Mouse (Mus musculus): Measurements from ENCODE around the gene Plekhg1. TPM values are rescaled to one million over a fixed set of nuclear protein-coding genes. Genes with fewer than 3 reads are reported as not detected.

The Plekhg1 gene
- polyA plus RNA-seq, 1 experiment from 2014 or later = 11.8 TPM

DNA sequence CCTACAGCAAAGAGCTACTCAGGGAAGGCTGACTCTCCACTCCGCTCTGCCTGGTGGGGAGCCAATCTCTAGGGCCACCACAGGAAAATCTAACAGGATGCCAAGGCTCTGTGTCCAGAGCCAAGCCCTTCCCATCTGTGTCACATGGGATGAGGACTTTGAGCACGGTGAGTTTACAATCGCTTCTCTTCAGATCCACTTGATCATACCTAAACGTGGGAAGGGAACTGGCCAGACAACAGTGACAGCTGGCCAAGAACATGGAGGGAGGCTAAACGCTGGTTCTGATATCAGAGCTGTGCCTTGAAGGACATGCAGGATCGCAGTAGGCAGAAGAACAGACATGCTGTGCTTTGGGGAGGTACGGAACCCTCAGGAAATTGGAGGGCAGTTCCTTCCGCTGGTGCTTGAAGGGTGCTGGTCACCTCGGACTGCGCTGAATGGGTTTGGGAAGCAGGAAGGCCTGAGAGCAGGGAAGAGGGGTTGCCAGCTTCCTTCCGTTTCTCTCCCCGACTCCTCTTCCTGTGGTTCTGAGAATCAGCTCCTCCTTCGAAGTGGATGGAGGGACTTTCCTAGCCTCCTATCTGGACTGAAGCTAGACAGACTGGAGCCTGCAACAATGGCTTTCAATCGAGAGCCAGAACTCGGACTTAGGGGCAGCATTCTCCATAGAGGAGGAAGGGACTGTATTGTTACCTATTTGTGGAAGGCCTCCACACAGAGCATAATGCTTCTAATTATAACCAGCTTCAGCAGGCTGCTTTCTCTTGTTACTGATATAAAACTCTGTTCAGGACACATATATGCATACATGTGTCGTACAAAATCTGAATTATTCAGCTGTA, 21.9 kb upstream of the Plekhg1 start:
- Histone ChIP-seq H3K9me3 (no peaks in the 10 kb centered on the region), H3K9ac (replicated peaks) (no peak overlapping the region), H3K27ac (no peak overlapping the region), H3K4me2 (replicated peaks) (no peak overlapping the region), H3K4me1 (replicated peaks) (peaks cover 11% of the 10 kb centered on the region), H3K36me3 (no peaks in the 10 kb centered on the region), H3K4me3 (replicated peaks) (no peak overlapping the region), H3K27me3 (no peaks in the 10 kb centered on the region)
- ATAC-seq = peak; percentile 37; the same call in 1 of the 2 replicates
- 75% methylated on average over 16 of the region's 16 CpGs for WGBS

- 77% methylated on average over 2 of the region's 2 CpGs for WGBS
- no peaks in the 10 kb centered on the region for H3K27me3 ChIP-seq
- peaks cover 11% of the 10 kb centered on the region for H3K4me1 ChIP-seq (replicated peaks)
- ATAC-seq = no peak
- no peak overlapping the region for H3K9ac ChIP-seq (replicated peaks)
- H3K4me3 ChIP-seq (replicated peaks) = no peak overlapping the region
- no peak overlapping the region for H3K4me2 ChIP-seq (replicated peaks)
- H3K27ac ChIP-seq = no peak overlapping the region
- H3K36me3 ChIP-seq = no peaks in the 10 kb centered on the region
- H3K9me3 ChIP-seq = no peaks in the 10 kb centered on the region
These were observed 19.9 kb upstream of the Plekhg1 start for GRCm38 (mm10) chr10:3720296-3720695.

DNA sequence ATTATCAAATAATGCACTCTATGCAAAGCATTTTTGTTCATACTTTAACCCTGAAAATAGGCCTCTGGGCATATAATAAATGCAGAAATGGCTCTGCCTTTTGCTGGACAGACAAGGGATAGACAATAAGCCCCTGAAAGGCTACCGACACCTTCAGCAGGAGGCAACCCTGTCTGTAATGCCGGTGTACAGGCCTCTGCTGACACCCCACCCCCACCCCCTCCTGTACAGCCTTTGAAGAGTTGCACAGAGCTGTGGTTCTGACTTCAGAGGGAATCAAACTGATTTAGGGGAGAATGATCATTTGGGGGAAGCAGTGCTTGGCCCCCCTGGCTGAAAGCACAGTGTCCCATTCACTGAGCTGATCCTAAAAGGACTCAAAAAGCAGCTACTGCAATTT, 17.8 kb upstream of the Plekhg1 start:
- H3K4me2 ChIP-seq (replicated peaks) = no peak overlapping the region
- H3K4me3 ChIP-seq (replicated peaks) = no peak overlapping the region
- no peaks in the 10 kb centered on the region for H3K36me3 ChIP-seq
- no peak overlapping the region for H3K27ac ChIP-seq
- H3K9me3 ChIP-seq = no peaks in the 10 kb centered on the region
- H3K9ac ChIP-seq (replicated peaks) = no peak overlapping the region
- peaks cover 11% of the 10 kb centered on the region for H3K4me1 ChIP-seq (replicated peaks)
- 15% methylated on average over 2 of the region's 2 CpGs for WGBS
- no peaks in the 10 kb centered on the region for H3K27me3 ChIP-seq
- ATAC-seq = no peak

GRCm38 (mm10) chr10:3724665-3725064, 15.5 kb upstream of the Plekhg1 start:
- H3K9ac ChIP-seq (replicated peaks) = no peak overlapping the region
- H3K9me3 ChIP-seq = no peaks in the 10 kb centered on the region
- H3K27me3 ChIP-seq = no peaks in the 10 kb centered on the region
- 77% methylated on average over 1 of the region's 1 CpGs for WGBS
- no peak for ATAC-seq
- H3K36me3 ChIP-seq = no peaks in the 10 kb centered on the region
- H3K27ac ChIP-seq = no peak overlapping the region
- no peak overlapping the region for H3K4me3 ChIP-seq (replicated peaks)
- H3K4me1 ChIP-seq (replicated peaks) = peaks cover 11% of the 10 kb centered on the region
- no peak overlapping the region for H3K4me2 ChIP-seq (replicated peaks)

GRCm38 (mm10) chr10:3729666-3730065, 10.5 kb upstream of the Plekhg1 start:
- WGBS = 52% methylated on average over 3 of the region's 3 CpGs
- H3K36me3 ChIP-seq = no peaks in the 10 kb centered on the region
- no peaks in the 10 kb centered on the region for H3K9me3 ChIP-seq
- H3K4me1 ChIP-seq (replicated peaks) = no peaks in the 10 kb centered on the region
- H3K4me3 ChIP-seq (replicated peaks) = no peak overlapping the region
- no peak overlapping the region for H3K4me2 ChIP-seq (replicated peaks)
- no peak for ATAC-seq
- no peaks in the 10 kb centered on the region for H3K27me3 ChIP-seq
- no peak overlapping the region for H3K27ac ChIP-seq
- no peak overlapping the region for H3K9ac ChIP-seq (replicated peaks)

- 59% methylated on average over 4 of the region's 4 CpGs for WGBS
- H3K9me3 ChIP-seq = no peaks in the 10 kb centered on the region
- H3K4me3 ChIP-seq (replicated peaks) = no peak overlapping the region
- H3K4me2 ChIP-seq (replicated peaks) = no peak overlapping the region
- no peak for ATAC-seq
- H3K36me3 ChIP-seq = no peaks in the 10 kb centered on the region
- no peak overlapping the region for H3K9ac ChIP-seq (replicated peaks)
- H3K4me1 ChIP-seq (replicated peaks) = no peaks in the 10 kb centered on the region
- no peaks in the 10 kb centered on the region for H3K27me3 ChIP-seq
- H3K27ac ChIP-seq = no peak overlapping the region
These were observed 9.8 kb upstream of the Plekhg1 start for GRCm38 (mm10) chr10:3730314-3730713.

- WGBS = 71% methylated on average over 3 of the region's 3 CpGs
- ATAC-seq = no peak
- Histone ChIP-seq H3K36me3 (no peaks in the 10 kb centered on the region), H3K9me3 (no peaks in the 10 kb centered on the region), H3K4me3 (replicated peaks) (no peak overlapping the region), H3K27ac (no peak overlapping the region), H3K4me1 (replicated peaks) (0 out of 2 replicates have a peak, but pooled peaks cover 9% of the 10 kb centered on the region), H3K27me3 (no peaks in the 10 kb centered on the region), H3K4me2 (replicated peaks) (no peak overlapping the region), H3K9ac (replicated peaks) (no peak overlapping the region)
These were observed 3.1 kb upstream of the Plekhg1 start for GRCm38 (mm10) chr10:3737034-3737433.

GRCm38 (mm10) chr10:3740504-3741388, 582 bp downstream of the Plekhg1 start:
- Histone ChIP-seq H3K9ac (replicated peaks) (peak overlapping the region; percentile 72), H3K27me3 (no peaks in the 10 kb centered on the region), H3K4me1 (replicated peaks) (0 out of 2 replicates have a peak, but pooled peaks cover 15% of the 10 kb centered on the region), H3K36me3 (no peaks in the 10 kb centered on the region), H3K9me3 (no peaks in the 10 kb centered on the region), H3K27ac (peak overlapping the region; percentile 79), H3K4me2 (replicated peaks) (peak overlapping the region; percentile 99), H3K4me3 (replicated peaks) (peak overlapping the region; percentile 61)
- ATAC-seq = peak; percentile 82
- WGBS = under 1% methylated on average over 33 of the region's 47 CpGs

- WGBS = 7% methylated on average over 5 of the region's 5 CpGs
- Histone ChIP-seq H3K9ac (replicated peaks) (no peak overlapping the region), H3K4me1 (replicated peaks) (0 out of 2 replicates have a peak, but pooled peaks cover 15% of the 10 kb centered on the region), H3K4me3 (replicated peaks) (peak overlapping the region; percentile 61; the same call in 1 of the 2 replicates), H3K36me3 (no peaks in the 10 kb centered on the region), H3K27me3 (no peaks in the 10 kb centered on the region), H3K9me3 (no peaks in the 10 kb centered on the region), H3K27ac (no peak overlapping the region), H3K4me2 (replicated peaks) (peak overlapping the region; percentile 99)
- ATAC-seq = no peak
These were observed 1.6 kb downstream of the Plekhg1 start for GRCm38 (mm10) chr10:3741791-3742190.

GRCm38 (mm10) chr10:3743069-3743468, 2.9 kb downstream of the Plekhg1 start:
- Histone ChIP-seq H3K4me3 (replicated peaks) (no peak overlapping the region), H3K9me3 (no peaks in the 10 kb centered on the region), H3K9ac (replicated peaks) (no peak overlapping the region), H3K27ac (no peak overlapping the region), H3K4me2 (replicated peaks) (no peak overlapping the region), H3K36me3 (no peaks in the 10 kb centered on the region), H3K4me1 (replicated peaks) (0 out of 2 replicates have a peak, but pooled peaks cover 15% of the 10 kb centered on the region), H3K27me3 (no peaks in the 10 kb centered on the region)
- no peak for ATAC-seq
- WGBS = 40% methylated on average over 2 of the region's 2 CpGs

GRCm38 (mm10) chr10:3743826-3744225, 3.7 kb downstream of the Plekhg1 start:
- H3K36me3 ChIP-seq = no peaks in the 10 kb centered on the region
- no peak overlapping the region for H3K4me2 ChIP-seq (replicated peaks)
- H3K9ac ChIP-seq (replicated peaks) = no peak overlapping the region
- ATAC-seq = no peak
- H3K27ac ChIP-seq = no peak overlapping the region
- H3K4me3 ChIP-seq (replicated peaks) = no peak overlapping the region
- no peaks in the 10 kb centered on the region for H3K27me3 ChIP-seq
- H3K9me3 ChIP-seq = no peaks in the 10 kb centered on the region
- WGBS = 85% methylated on average over 5 of the region's 5 CpGs
- 0 out of 2 replicates have a peak, but pooled peaks cover 15% of the 10 kb centered on the region for H3K4me1 ChIP-seq (replicated peaks)

All from midbrain, embryonic 13.5 days (tissue).